Mouse (Mus musculus) lung, postnatal 25 days (tissue): Measurements from ENCODE around the gene 9830107B12Rik.
"Not testable (repeated sequence)": the region's sequence is repeated elsewhere in the genome, so short reads cannot be mapped to it uniquely, and the experiment has no call there.

ENCODE experiments used
- DNase-seq: peaks from one replicate; pipeline ENCODE4 v3.0.0; 2022; ENCODE audit warnings: low spot score

The 9830107B12Rik gene

DNA sequence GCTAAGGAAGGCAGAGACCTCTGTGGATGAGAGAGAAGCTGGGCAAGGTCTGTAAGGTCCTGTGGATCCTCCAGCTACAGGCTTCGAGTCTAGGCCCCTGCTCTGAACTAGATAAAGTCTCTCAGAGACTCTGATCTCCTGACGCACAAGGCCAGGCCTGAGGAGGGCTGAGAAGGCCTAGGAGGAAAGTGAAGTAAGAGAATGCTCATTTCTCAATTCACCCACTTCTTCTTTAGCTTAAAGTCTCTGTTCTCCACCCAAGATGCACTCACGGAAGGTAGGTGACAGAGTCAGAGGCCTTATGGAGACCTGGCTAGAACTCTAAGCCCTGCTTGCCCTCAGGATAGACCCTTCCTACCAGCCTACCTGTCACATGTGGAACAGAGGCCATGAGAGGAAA, at the start of gene 9830107B12Rik:
9830107B12Rik (minus strand) TSS at position 149 of the 400 bp plus-strand sequence.
- peak; percentile 4 for DNase-seq

DNA sequence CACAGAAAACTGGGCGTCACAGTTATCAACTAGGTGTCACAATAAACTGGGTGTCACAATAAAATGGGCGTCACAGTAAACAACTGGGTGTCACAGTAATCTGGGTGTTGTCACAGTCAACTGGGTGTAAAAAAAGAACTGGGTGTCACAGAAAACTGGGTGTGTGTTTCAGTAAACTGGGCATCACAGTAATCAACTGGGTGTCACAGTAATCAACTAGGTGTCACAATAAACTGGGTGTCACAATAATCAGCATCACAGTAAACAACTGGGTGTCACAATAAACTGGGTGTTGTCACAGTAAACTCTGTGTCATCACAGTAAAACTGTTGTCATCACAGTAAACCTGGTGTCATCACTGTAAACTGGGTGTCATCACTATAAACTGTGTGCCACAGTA, 46.3 kb upstream of the 9830107B12Rik start:
- DNase-seq: no peak

DNA sequence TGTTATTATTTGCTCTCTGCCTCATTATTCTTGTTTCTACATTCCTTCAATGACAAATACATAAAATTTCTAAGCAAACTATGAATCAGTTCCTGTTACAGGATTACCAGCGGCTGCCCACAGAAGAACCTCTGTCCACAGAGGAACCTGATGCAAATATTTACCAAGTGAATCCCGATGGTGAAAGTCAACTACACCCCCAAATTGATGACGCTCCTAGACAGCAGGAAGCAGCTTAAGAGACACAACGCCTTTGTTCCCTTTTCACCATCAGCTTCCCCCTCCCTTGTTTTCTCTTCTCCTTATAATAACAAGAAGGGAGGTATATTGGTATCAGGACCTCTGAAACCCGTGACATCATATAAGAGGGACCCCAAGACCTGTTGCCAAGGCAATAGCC, 39.2 kb upstream of the 9830107B12Rik start:
- peak; percentile 43 for DNase-seq

DNA sequence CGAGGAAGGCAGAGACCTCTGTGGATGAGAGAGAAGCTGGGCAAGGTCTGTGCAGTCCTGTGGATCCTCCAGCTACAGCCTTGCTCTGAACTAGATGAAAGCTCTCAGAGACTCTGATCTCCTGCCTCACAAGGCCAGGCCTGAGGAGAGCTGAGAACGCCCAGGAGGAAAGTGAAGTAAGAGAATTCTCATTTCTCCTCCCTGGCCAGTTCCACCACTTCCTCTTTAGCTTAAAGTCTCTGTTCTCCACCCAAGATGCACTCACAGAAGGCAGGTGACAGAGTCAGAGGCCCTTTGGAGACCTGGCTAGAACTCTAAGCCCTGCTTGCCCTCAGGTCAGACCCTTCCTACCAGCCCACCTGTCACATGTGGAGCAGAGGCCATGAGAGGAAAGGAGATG, 21.0 kb upstream of the 9830107B12Rik start, which contains the start of gene A530064D06Rik:
A530064D06Rik (minus strand) TSS at position 173 of the 400 bp plus-strand sequence.
- DNase-seq: not testable (repeated sequence)

DNA sequence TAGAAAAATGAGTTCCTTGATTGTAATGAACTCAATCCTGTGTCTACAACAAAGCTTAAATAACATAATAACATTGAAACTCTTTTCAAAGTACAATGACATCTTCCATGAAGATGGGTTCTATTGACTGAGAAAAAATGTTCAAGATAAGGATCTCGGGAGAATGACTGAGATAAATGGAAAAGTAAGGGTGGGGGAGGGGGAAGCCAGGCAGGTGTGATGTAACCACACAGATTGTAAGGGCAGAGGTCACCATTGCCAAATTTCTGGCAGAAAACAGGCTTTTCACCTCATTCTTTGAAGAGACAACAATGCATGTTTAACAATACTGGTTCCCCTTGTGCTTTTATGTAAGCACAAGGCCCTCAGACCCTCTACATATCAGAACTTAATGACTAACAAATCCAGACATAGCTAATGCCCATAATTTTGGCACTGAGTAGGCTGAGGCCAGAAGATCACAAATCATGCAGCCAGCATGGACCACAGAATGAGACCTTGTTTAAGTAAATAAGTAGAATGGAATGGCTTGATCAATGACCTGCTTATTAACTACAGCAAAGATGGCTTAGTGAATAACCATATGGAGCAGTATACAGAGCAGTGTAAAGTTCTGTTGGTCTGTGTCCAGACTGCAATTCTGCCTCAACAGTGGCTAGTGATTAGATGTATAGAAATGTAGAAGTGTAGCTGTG, 11.5 kb upstream of the 9830107B12Rik start:
- no peak for DNase-seq

DNA sequence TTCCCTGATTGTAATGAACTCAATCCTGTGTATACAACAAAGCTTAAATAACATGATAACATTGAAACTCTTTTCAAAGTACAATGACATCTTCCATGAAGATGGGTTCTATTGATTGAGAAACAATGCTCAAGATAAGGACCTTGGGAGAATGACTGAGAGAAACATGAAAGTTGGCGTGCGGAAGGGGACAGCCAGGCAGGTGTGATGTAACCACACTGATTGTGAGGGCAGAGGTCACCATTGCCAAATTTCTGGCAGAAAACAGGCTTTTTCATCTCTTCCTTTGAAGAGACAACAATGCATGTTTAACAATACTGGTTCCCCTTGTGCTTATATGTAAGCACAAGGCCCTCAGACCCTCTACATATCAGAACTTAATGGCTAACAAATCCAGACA, 13.3 kb downstream of the 9830107B12Rik start:
- DNase-seq: no peak

DNA sequence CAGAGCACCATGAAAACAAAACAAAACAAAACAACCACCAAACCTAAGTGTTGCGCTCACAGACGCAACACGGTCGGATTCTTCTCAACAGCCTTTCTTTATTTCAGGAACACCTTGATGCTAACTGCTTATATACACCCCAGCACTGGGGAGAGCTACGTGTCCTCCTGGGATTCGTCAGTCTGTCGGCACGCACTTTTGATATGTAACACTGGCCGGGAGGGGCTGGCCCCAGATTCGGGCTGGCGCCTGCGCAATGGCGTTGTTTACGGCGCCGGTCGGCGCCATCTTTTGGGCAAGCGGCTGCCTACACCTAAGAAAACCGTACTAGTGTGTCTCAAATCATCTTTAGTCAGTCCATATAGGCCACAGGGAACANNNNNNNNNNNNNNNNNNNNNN, 25.6 kb downstream of the 9830107B12Rik start:
- no peak for DNase-seq

DNA sequence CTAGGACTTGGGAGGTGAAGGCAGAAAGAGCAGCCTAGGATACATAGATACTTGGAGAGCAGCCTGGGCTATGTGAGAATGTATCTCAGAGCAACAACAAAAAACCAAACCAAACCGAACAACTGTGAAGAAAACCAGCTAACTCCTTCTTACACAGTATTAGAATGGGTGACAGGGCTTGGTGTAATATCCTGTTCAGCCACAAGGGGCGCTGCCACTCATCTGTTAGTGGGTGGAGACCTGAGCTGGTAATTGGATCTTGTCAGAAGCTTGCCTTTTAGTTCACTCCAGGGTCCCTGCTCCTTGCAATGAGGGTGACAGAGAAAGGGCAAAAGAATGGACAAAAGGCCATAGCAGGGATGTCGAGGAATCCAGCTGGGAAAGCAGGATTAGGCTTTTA, 26.4 kb downstream of the 9830107B12Rik start:
- peak; percentile 72 for DNase-seq

DNA sequence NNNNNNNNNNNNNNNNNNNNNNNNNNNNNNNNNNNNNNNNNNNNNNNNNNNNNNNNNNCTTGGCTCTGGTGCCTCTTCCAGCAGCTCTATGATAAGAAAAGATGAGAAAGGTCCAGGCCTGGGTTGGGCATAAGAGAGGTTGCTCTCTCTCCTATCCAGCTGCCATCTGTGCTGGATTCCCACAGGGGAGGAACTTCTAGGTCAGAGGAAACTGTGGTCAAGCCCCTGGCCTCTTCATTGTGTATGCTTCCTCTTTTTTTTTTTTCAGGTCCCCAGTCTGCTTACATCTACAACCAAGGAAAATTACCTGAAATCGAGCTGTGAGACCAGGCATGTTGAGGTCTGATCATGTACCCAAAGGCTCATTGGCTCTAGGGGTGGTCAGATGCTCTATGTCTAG, 27.5 kb downstream of the 9830107B12Rik start:
- no peak for DNase-seq

DNA sequence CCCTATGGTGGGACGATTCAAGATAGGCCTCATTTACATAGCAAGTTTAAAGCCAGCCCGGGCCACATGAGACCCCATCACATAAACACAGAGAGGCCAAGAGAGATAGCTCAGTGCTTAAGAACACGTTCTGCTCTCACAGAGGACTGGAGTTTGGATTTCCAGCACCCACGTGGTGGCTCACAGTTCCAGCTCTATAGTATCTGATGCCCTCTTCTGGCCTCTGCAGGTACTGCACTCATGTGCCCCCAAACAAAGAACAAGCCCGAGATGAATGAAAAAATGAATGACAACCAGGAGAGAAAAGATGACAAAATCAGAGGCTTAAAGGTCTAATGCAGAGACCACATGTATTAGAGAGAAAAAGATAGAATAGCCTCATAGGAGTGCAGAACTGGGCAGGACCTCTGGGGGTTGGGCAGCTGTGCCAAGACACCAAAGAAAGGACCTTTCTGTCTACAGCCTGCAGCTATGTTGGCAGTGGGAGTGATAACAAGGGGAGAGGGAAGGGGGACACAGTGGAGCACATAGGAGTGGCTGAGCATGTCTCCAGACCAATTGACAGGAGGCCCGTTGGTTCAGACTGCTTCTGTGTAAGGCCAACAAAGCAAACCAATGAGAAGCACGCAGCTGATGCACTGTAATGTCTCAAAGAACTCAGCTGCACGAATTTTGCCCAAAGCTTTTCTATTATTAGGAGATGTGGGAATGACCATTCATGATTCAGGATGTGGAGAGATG, 35.4 kb downstream of the 9830107B12Rik start:
- peak; percentile 24 for DNase-seq

DNA sequence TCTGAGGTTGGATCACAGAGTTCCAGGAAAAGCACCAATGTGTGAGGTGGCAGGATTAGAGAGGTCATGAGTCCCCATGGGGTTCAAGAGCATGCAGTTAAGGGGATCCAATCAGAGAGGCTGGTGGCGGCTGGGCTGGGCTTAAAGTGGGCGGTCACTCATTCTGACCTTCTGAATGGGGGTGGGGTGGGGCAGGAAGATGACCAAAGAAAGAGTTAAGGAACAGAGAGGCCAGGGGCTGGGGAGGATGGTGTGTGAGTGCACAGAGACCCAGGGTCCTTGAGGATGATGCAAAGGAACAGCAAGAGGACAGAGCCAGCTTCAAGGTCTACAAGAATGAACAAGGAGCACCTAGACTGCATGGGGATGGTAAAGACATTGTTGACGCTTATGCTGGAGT, 37.5 kb downstream of the 9830107B12Rik start:
- no peak for DNase-seq

DNA sequence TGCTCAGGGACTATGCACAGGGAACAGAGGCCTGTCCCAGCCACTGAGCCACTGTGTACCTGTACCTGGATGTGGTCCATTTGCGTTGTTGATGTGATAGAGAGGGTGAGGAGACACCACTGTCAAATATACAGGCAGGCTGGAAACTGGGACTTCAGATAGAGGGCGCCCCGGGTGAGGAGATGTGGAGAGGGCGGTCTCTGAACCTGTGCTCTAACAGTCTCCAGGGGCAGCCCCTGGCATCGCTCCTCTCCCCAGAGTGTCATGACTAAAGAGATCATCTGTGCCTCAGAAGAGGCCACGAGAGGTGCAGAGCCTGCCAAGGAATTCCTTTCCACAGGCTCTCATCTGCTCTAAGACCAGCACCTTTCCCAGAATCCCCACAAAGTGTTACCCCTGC, 38.2 kb downstream of the 9830107B12Rik start:
- DNase-seq: no peak

DNA sequence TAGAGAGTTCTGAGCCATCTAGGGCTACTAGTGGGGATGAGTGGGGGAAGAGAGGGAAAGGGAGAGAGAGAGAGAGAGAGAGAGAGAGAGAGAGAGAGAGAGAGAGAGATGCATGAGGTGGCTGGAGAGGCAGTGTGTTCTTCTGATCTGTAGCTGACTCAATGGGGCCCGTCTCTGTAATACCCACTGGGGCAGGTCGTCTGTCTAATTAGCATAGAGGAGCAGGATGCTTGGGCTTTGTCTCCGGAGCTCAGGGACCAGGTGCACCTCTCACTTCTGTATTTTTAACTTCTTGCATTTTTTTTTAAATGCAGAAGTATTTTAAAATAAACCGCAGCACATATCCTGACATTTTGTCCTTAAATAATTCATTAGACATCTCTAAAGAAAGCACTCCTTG, 38.7 kb downstream of the 9830107B12Rik start:
- no peak for DNase-seq

DNA sequence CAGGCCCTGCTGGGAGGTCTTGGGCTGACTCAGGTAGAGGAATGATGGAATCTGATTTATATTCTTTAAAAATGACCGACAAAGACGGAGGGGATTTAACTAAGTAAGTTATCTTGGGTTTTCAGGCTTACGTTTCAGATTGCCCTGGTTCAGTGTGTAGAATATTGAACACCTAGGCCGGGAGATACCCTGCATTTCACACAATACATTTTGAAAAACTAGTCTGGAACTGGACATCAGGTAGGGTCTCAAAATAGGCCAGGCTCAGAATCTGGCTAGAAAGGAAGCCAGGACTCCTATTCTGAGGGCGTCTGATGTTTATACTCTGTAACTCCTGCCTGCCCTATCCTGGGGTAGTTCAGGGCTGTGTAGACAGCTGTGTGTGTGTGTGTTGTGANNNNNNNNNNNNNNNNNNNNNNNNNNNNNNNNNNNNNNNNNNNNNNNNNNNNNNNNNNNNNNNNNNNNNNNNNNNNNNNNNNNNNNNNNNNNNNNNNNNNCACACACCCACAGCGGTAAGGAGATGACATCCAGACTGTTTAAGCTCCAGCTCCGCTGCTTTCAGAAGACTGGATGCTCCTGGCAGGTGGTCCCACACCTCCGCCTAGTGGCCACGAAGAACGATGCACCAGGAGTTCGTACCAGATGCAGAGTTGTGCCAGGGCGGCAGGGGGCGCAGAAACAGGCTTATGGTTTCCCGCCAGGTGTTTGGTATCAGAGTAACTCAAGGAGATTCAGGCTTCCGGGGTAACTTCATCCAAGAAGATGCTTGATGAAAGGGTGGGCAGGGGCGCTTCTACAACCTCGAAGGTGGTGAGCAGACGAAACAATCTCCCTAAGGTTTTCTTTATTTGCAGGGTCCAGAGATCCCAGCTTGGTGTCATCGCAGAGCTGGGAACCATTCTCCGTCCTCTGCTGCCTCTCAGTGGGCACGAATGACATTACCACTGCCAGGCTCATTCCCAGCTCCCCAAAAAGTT, 45.3 kb downstream of the 9830107B12Rik start:
- DNase-seq: peak; percentile 86

DNA sequence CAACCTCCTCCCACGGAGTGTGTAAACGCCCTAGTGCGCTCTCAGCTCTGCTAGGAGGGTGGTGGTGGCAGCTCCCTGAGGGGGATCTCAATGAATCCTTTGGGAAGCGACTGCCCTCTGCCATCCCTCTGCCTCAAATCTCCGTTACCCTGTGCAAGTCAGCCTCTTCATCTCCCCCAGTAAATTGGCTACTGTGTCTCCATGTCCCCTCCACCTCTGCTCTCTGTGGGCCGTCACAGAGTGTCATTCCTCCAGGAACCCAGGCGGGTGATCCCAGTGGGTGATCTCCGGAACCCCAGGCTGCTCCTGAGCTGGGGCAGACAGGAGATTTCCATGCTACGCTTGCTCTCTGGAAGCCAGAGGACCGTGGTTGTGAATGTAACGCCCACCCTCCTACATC, 46.8 kb downstream of the 9830107B12Rik start:
- no peak for DNase-seq

DNA sequence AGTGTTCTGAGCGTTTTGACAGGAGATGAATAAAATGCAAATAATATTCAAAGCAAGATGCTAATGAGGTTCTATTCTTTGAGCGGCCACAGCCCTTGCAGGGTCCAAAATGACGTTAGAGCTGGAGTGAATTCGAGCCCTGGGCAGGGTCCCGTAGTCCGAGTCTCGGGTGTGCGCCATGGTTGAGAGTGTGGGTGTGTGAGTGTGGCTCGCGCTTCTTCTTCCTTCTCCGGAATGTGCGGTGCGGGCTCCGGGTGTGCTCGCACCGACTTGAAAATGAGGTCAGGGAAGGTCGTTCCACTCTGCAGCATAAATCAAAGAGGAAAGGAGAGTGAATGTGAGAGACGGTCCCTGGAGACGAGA, 47.6 kb downstream of the 9830107B12Rik start:
- no peak for DNase-seq

DNA sequence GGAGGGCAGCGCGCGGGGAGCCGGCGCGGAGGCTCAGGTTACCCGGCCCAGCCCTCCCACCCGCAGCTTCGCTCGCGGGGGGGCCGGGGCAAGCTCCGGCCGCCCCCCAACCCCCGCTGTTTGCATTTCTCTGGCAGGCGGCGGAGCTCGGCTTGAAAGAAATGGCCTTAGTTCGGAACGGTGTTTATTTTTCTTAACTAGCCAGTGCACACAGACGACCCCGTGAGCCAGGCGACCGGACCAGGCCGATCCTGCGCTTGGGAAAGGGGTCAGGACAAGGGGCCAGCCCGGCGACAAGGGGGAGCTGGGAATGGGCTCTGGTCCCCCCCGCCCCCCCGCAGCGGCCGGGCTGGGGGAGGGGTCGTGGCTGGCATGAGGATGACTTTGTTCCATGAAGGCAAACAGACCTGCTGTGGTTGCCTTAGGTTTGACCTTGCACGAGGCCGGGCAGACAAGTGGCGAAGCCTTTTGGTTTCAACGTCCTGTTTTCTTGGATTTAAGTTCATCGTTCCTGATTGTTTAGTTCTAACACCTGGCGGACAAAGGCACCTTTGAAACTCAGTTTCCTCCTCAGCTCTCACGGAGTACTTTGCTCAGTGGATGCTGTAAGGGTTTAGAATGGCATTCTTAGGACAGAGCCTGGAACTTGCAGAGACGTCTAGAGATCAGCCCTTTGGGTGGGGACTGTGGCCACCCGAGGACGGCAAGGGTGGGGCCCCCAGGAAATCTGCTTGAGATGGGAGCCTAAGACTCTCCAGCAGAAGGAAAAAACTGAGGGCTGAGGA, 48.1 kb downstream of the 9830107B12Rik start:
- DNase-seq: no peak

DNA sequence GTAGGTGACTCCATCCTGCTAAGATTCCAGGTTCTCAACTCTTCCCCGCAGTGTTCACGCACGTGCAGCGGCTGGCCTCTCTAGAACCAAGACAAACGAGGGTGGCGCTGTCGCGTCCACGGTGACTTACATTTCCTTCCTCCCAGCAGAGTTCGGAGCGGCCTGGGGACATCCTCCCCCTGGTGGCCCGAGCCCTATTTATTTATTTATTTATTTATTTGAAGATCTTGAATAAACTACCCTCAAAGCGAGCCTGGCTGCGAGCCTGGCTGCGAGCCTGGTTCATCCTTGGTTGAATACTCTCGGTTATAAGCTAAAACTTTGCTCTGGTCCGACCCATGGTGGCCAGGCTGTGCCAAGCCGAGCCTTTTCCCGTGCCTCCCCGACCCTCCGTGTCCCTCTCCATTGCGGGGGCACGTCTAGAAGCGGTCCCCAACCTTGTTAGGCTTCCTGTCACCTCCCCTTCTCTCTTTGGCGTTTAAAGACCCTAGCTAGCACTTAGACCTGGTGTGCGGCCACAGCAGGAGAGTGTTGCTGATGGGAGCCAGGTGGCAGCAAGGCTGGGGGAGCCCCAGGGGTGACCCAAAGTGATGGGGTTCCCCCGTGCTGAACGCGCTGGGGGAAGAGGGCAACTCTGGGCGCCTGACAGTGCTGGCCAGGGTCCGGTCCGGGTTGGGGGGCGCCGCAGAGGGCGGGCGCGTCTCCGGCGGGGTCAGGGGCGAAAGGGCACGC, 48.9 kb downstream of the 9830107B12Rik start:
- DNase-seq: peak; percentile 38

DNA sequence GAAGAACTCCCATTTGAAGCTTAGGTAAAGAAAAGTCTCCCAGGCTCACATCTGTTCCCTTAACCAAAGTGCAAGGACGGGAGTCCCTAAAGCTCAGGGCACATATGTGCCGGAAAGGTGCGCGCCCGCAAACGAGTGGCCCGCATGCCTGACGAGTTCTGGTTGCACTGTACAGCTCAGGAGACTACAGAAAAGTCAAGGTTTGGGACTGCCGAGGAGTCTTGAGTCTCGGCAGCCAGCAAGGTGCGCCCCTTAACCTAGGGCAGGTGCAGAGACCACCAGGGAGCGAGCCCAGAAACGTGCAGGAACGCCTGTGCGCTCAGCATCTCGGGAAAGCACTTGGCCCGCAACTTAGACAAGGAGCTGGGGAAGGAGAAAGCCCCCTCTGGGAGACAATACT, 49.7 kb downstream of the 9830107B12Rik start:
- DNase-seq: no peak

DNA sequence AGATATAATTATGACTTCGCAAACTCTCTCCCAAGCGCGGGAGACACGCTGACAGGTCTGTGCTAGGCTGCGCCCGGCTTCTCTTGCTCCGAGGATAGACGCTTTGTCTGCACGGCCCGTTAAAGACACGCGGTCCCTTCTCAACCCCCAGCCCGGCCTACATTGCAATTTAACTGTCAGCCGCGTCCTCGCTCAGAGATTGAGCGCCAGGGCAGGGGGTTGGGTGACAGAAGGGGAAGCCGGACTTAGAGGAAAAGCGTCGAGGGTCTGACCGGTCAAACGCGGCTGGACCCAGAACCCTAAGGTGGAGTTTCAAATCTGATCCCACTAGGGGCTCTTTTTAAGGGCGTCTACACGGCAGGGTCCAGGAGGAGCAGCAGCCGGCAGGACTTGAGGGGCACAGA, 50.3 kb downstream of the 9830107B12Rik start:
- DNase-seq: no peak
